Mouse (Mus musculus) left cerebral cortex, postnatal 4 days (tissue): ENCODE data around the gene A030003K21Rik. TPM values are rescaled to one million over a fixed set of nuclear protein-coding genes. Genes with fewer than 3 reads are reported as not detected.
"Not testable (repeated sequence)": the region's sequence is repeated elsewhere in the genome, so short reads cannot be mapped to it uniquely, and the experiment has no call there.

Experiments used
- DNase-seq: peaks from one replicate; pipeline ENCODE4 v3.0.0-alpha.2; 2022
- intact Hi-C: fragments of 180-260 bp; cut with DNase I; formaldehyde crosslinking; loops from one replicate; pipeline ENCODE4 v1.15.1; 2025
- total RNA-seq, 2 experiments: library from RNA; stranded (reverse); gene quantifications; 2 replicates each; pipeline ENCODE4 v1.2.3; 2021

The A030003K21Rik gene
- total RNA-seq, 2 experiments from 2014 or later: not detected

GRCm38 (mm10) chr1:82913434-82913833, 29.8 kb downstream of the A030003K21Rik start:
- intact Hi-C loops, DNase-seq: not testable (repeated sequence)

GRCm38 (mm10) chr1:82913025-82913424, 30.2 kb downstream of the A030003K21Rik start, which contains the start of gene A030005L19Rik:
A030005L19Rik (plus strand) TSS chr1:82913325.
- intact Hi-C loops: no loop called here
- DNase-seq: no peak

GRCm38 (mm10) chr1:82905886-82906285, 37.3 kb downstream of the A030003K21Rik start:
- DNase-seq: no peak
- intact Hi-C loops: no loop called here

GRCm38 (mm10) chr1:82901201-82901600, 42.0 kb downstream of the A030003K21Rik start:
- no peak for DNase-seq
- intact Hi-C loops: no loop called here

GRCm38 (mm10) chr1:82900567-82900966, 42.6 kb downstream of the A030003K21Rik start:
- DNase-seq: no peak
- intact Hi-C loops: no loop called here

GRCm38 (mm10) chr1:82893269-82893668, 49.9 kb downstream of the A030003K21Rik start:
- DNase-seq: no peak
- intact Hi-C loops: no loop called here

Other genes starting within 250 kb of the A030003K21Rik start
- gene Mff, start 218.5 kb downstream of the A030003K21Rik start, total RNA-seq: 100 to 1,000 TPM; 257 to 259 TPM
- gene Tm4sf20, start 174.9 kb downstream of the A030003K21Rik start, total RNA-seq: not detected
- gene Gm47791, start 172.1 kb downstream of the A030003K21Rik start, total RNA-seq: not detected
- gene Agfg1, start 103.9 kb downstream of the A030003K21Rik start, total RNA-seq: 100 to 1,000 TPM in 1 of 2 experiments, 10 to 100 TPM in 1; 96.1 to 106 TPM
- under 1 TPM; 0.46 to 0.84 TPM for gene A030005L19Rik, start 30.1 kb downstream of the A030003K21Rik start, total RNA-seq
- not detected for gene A030014E15Rik, start 18.5 kb downstream of the A030003K21Rik start, total RNA-seq
- not detected for gene Gm6217, start 12.0 kb downstream of the A030003K21Rik start, total RNA-seq
- not detected for gene Gm7544, start 12.6 kb upstream of the A030003K21Rik start, total RNA-seq
- not detected for gene Gm47955, start 16.9 kb upstream of the A030003K21Rik start, total RNA-seq
- not detected for gene Gm47959, start 57.2 kb upstream of the A030003K21Rik start, total RNA-seq
- gene Slc19a3, start 95.1 kb upstream of the A030003K21Rik start, total RNA-seq: under 1 TPM; 0.64 to 0.94 TPM
- gene Krtap28-10, start 99.1 kb upstream of the A030003K21Rik start, total RNA-seq: not detected
- gene Gm47969, start 101.5 kb upstream of the A030003K21Rik start, total RNA-seq: not detected
- gene A030005K14Rik, start 116.0 kb upstream of the A030003K21Rik start, total RNA-seq: not detected
- not detected for gene Krtap28-13, start 117.5 kb upstream of the A030003K21Rik start, total RNA-seq
- gene Ccl20, start 173.4 kb upstream of the A030003K21Rik start, total RNA-seq: not detected
- gene Daw1, start 216.4 kb upstream of the A030003K21Rik start, total RNA-seq: under 1 TPM; 0.56 to 0.90 TPM